Mouse (Mus musculus): ENCODE results near the gene Mark4.
A peak's percentile ranks its signal among the peaks of the same experiment; 100 is the strongest.

Gene Mark4

GRCm38 (mm10) chr7:19469404-19469803, 10.8 kb upstream of the Mark4 start:
- peak; percentile 27 for DNase-seq

GRCm38 (mm10) chr7:19468279-19468678, 9.7 kb upstream of the Mark4 start:
- peak; percentile 31 for DNase-seq

- peak; percentile 48 for DNase-seq
These were observed 9.0 kb upstream of the Mark4 start for GRCm38 (mm10) chr7:19467638-19468037.

- peak; percentile 55 for DNase-seq
These were observed 8.1 kb upstream of the Mark4 start for GRCm38 (mm10) chr7:19466602-19467145.

GRCm38 (mm10) chr7:19464367-19465307, 6.0 kb upstream of the Mark4 start:
- DNase-seq, result peak; percentile 70

- peak; percentile 57 for DNase-seq
These were observed 4.3 kb upstream of the Mark4 start, which contains the start of gene Exoc3l2 for GRCm38 (mm10) chr7:19462884-19463381. Gene Exoc3l2 (plus strand): TSS chr7:19463331.

GRCm38 (mm10) chr7:19462443-19462842, 3.8 kb upstream of the Mark4 start:
- no peak for DNase-seq

GRCm38 (mm10) chr7:19461488-19461887, 2.9 kb upstream of the Mark4 start:
- peak; percentile 91 for DNase-seq

GRCm38 (mm10) chr7:19460500-19460899, 1.9 kb upstream of the Mark4 start:
- no peak for DNase-seq

GRCm38 (mm10) chr7:19459144-19459870, 686 bp upstream of the Mark4 start:
- no peak for DNase-seq

GRCm38 (mm10) chr7:19458072-19458486, 542 bp downstream of the Mark4 start:
- DNase-seq, result peak; percentile 88

GRCm38 (mm10) chr7:19457414-19458071, 1.1 kb downstream of the Mark4 start:
- no peak for DNase-seq

- DNase-seq, result no peak
These were observed 2.0 kb downstream of the Mark4 start for GRCm38 (mm10) chr7:19456628-19457027.

- DNase-seq, result peak; percentile 29
These were observed 2.7 kb downstream of the Mark4 start for GRCm38 (mm10) chr7:19455819-19456495.

GRCm38 (mm10) chr7:19455186-19455585, 3.4 kb downstream of the Mark4 start:
- no peak for DNase-seq

GRCm38 (mm10) chr7:19449165-19449564, 9.5 kb downstream of the Mark4 start:
- no peak for DNase-seq

- DNase-seq, result no peak
These were observed 10.9 kb downstream of the Mark4 start for GRCm38 (mm10) chr7:19447689-19448088.

- no peak for DNase-seq
These were observed 13.8 kb downstream of the Mark4 start for GRCm38 (mm10) chr7:19444801-19445200.

- DNase-seq, result peak; percentile 93
These were observed 15.3 kb downstream of the Mark4 start for GRCm38 (mm10) chr7:19443344-19443743.

- DNase-seq, result no peak
These were observed 17.1 kb downstream of the Mark4 start for GRCm38 (mm10) chr7:19441448-19442091.

- DNase-seq, result no peak
These were observed 21.6 kb downstream of the Mark4 start for GRCm38 (mm10) chr7:19437048-19437447.

Measured in kidney, postnatal 10 days (tissue).